Mouse (Mus musculus) gastrocnemius, postnatal 25 days (tissue): ENCODE measurements at regions not wholly inside any gene's neighbourhood (a gene's known extent, or its start where the extent isn't known, plus 50 kb on each side); places are given as distances from the start of the nearest gene placed in this dataset.

Source experiments
- DNase-seq: peaks from one replicate; pipeline ENCODE4 v3.0.0; 2022

- no peak for DNase-seq
Observed at GRCm38 (mm10) chr8:87417466-87417865, 54.9 kb downstream of the Cbln1 start.

- DNase-seq: no peak
Observed at GRCm38 (mm10) chr8:87415051-87415630, 57.3 kb downstream of the Cbln1 start.

GRCm38 (mm10) chr8:87389016-87389415, 83.4 kb downstream of the Cbln1 start:
- DNase-seq: no peak

GRCm38 (mm10) chr8:87383527-87384206, 88.7 kb downstream of the Cbln1 start:
- no peak for DNase-seq

GRCm38 (mm10) chr8:87382311-87382710, 90.1 kb downstream of the Cbln1 start:
- no peak for DNase-seq

- DNase-seq: no peak
Observed at GRCm38 (mm10) chr8:87380791-87381190, 91.6 kb downstream of the Cbln1 start.

GRCm38 (mm10) chr8:87379296-87379695, 93.1 kb downstream of the Cbln1 start:
- no peak for DNase-seq

GRCm38 (mm10) chr8:87374044-87374443, 98.4 kb downstream of the Cbln1 start:
- no peak for DNase-seq

- no peak for DNase-seq
Observed at GRCm38 (mm10) chr8:87373535-87373934, 98.9 kb downstream of the Cbln1 start.

GRCm38 (mm10) chr8:87372061-87372460, 100.3 kb downstream of the Cbln1 start:
- no peak for DNase-seq

GRCm38 (mm10) chr8:87370194-87370593, 102.2 kb downstream of the Cbln1 start:
- DNase-seq: no peak

GRCm38 (mm10) chr8:87350471-87350870, 121.9 kb downstream of the Cbln1 start:
- DNase-seq: no peak

GRCm38 (mm10) chr8:87349781-87350181, 122.6 kb downstream of the Cbln1 start:
- DNase-seq: no peak

GRCm38 (mm10) chr8:87329371-87329770, 143.0 kb downstream of the Cbln1 start:
- no peak for DNase-seq

GRCm38 (mm10) chr8:87314570-87314969, 157.8 kb downstream of the Cbln1 start:
- DNase-seq: no peak

GRCm38 (mm10) chr8:87311282-87311681, 161.1 kb downstream of the Cbln1 start:
- no peak for DNase-seq

GRCm38 (mm10) chr8:87308311-87308710, 164.1 kb downstream of the Cbln1 start:
- no peak for DNase-seq

- no peak for DNase-seq
Observed at GRCm38 (mm10) chr8:87305001-87305400, 167.4 kb downstream of the Cbln1 start.

- DNase-seq: no peak
Observed at GRCm38 (mm10) chr8:87303522-87303921, 168.9 kb downstream of the Cbln1 start.

GRCm38 (mm10) chr8:87297761-87298160, 174.6 kb downstream of the Cbln1 start:
- DNase-seq: no peak

GRCm38 (mm10) chr8:87297331-87297730, 175.1 kb downstream of the Cbln1 start:
- no peak for DNase-seq

GRCm38 (mm10) chr8:87286059-87286458, 186.3 kb downstream of the Cbln1 start:
- no peak for DNase-seq

GRCm38 (mm10) chr8:87284356-87284755, 188.1 kb downstream of the Cbln1 start:
- no peak for DNase-seq

- no peak for DNase-seq
Observed at GRCm38 (mm10) chr8:87282511-87282910, 189.9 kb downstream of the Cbln1 start.
